Mouse (Mus musculus) heart, embryonic 14.5 days (tissue): ENCODE data around the gene Tesk1. TPM values are rescaled to one million over a fixed set of nuclear protein-coding genes. Genes with fewer than 3 reads are reported as not detected.

Experiments used
- ATAC-seq: fragments of 200-750 bp; cut with Nextera tagmentation; 2 replicates; pipeline ENCODE4 v1.8.0; 2017; ENCODE audit warnings: low read depth, moderate TSS enrichment; ENCODE audit not compliant: insufficient number of reproducible peaks, insufficient read depth, low FRiP score
- H3K27ac ChIP-seq, 2 experiments: fragments of 200-500 bp in 1 of 2; fragments of 300-500 bp in 1 of 2; sonication (generic) in 1 of 2; replicated peaks in 1 of 2; 2 replicates each; pipeline ENCODE4 v1.5.1; 2012 to 2014; ENCODE audit warnings: low read depth in 2 of 2, low read length in 2 of 2, control low read depth in 1 of 2, mild to moderate bottlenecking in 1 of 2, mixed read lengths in 1 of 2; ENCODE audit not compliant: control insufficient read depth in 1 of 2, insufficient read depth in 1 of 2
- H3K27me3 ChIP-seq: fragments of 300-500 bp; sonication (generic); 2 replicates; pipeline ENCODE4 v1.6.1; 2014; ENCODE audit warnings: mild to moderate bottlenecking, low read length, control low read depth; ENCODE audit not compliant: control insufficient read depth, insufficient read depth
- H3K36me3 ChIP-seq: fragments of 300-500 bp; sonication (generic); 2 replicates; pipeline ENCODE4 v1.6.1; 2014; ENCODE audit warnings: mild to moderate bottlenecking, control low read depth, low read length, mixed read lengths; ENCODE audit not compliant: control insufficient read depth, insufficient read depth
- H3K4me1 ChIP-seq, 2 experiments: fragments of 200-500 bp in 1 of 2; fragments of 300-500 bp in 1 of 2; sonication (generic) in 1 of 2; 2 replicates each; pipeline ENCODE4 v1.6.1; 2012 to 2014; ENCODE audit warnings: low read length in 2 of 2, control low read depth in 1 of 2, mixed read lengths in 1 of 2; ENCODE audit not compliant: control insufficient read depth in 2 of 2, insufficient read depth in 2 of 2
- H3K4me2 ChIP-seq: fragments of 300-500 bp; sonication (generic); 2 replicates; pipeline ENCODE4 v1.6.1; 2014; ENCODE audit warnings: mild to moderate bottlenecking, low read length
- H3K4me3 ChIP-seq, 2 experiments: fragments of 200-500 bp in 1 of 2; fragments of 300-500 bp in 1 of 2; sonication (generic) in 1 of 2; 2 replicates each; pipeline ENCODE4 v1.5.1; 2012 to 2014; ENCODE audit warnings: low read length in 2 of 2, mild to moderate bottlenecking in 2 of 2, control low read depth in 1 of 2, low read depth in 1 of 2, moderate library complexity in 1 of 2; ENCODE audit not compliant: control insufficient read depth in 1 of 2, insufficient read depth in 1 of 2
- H3K9ac ChIP-seq: fragments of 300-500 bp; sonication (generic); 2 replicates; pipeline ENCODE4 v1.6.1; 2014; ENCODE audit warnings: mild to moderate bottlenecking, low read length
- H3K9me3 ChIP-seq: fragments of 300-500 bp; sonication (generic); 2 replicates; pipeline ENCODE4 v1.6.1; 2016; ENCODE audit warnings: low read length, control low read depth; ENCODE audit not compliant: control insufficient read depth
- WGBS: fragments of 180-500 bp; shearing (Covaris S2); extraction: QIAGEN DNeasy Blood & Tissue Kit; methylation state at CpG from one replicate; pipeline ENCODE4 v1.1.7; 2014; 5-methylcytosine and 5-hydroxymethylcytosine counted together
- polyA plus RNA-seq: library from polyadenylated mRNA; unstranded; fragments of >200 nt; fragmentation: Nextera tagmentation; extraction: Ambion mirVana; gene quantifications from 2 replicates; pipeline ENCODE4 v1.2.1, GENCODE M21; 2014

The Tesk1 gene
- polyA plus RNA-seq, 1 experiment from 2014 or later = 9.4 TPM

DNA sequence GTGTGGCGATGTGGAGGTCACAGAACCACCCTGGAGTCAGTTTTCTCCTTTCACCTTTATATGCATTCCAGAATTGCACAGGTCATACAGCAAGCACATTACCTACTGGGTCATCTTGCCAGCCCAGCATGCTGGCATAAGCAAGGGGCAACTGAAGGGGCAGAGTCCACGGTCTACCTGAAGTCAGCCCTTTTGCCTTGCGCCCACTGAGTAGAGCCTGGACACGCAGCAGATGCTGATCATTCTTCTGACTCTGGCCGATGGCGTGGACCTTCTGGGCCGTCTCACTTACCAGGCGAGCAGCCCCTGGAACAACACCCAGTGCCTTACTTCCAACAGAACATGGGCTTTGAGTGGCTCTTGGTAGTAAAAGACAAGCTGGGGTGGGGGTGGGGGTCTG is 55.7 kb downstream of the Tesk1 start:
- no peaks in the 10 kb centered on the region for H3K9me3 ChIP-seq
- 81% methylated on average over 8 of the region's 8 CpGs for WGBS
- peak overlapping the region; percentile 82 for H3K9ac ChIP-seq
- H3K4me2 ChIP-seq = peak overlapping the region; percentile 84
- H3K27me3 ChIP-seq = no peaks in the 10 kb centered on the region
- H3K4me1 ChIP-seq = peaks cover 22 to 52% of the 10 kb centered on the region in 2 experiments
- H3K27ac ChIP-seq = no peak overlapping the region
- ATAC-seq = no peak
- no peak overlapping the region for H3K4me3 ChIP-seq
- H3K36me3 ChIP-seq = peaks cover 25% of the 10 kb centered on the region

Other genes starting within 250 kb of the Tesk1 start
- gene Atp8b5, start 174.8 kb upstream of the Tesk1 start, polyA plus RNA-seq = 0.20 and 0.43 TPM in 2 replicates
- gene Rusc2, start 60.0 kb upstream of the Tesk1 start, polyA plus RNA-seq = 6.4 and 10.9 TPM in 2 replicates
- 0.16 TPM in 1 of 2 replicates, not detected in the other for gene Fam166b, start 12.8 kb upstream of the Tesk1 start, polyA plus RNA-seq
- 3.1 and 3.9 TPM in 2 replicates for gene Cd72, start 12.7 kb downstream of the Tesk1 start, polyA plus RNA-seq
- not detected in 2 replicates for gene Sit1, start 41.8 kb downstream of the Tesk1 start, polyA plus RNA-seq
- gene Ccdc107, start 51.0 kb downstream of the Tesk1 start, polyA plus RNA-seq = 76.5 and 85.8 TPM in 2 replicates
- gene Arhgef39, start 57.8 kb downstream of the Tesk1 start, polyA plus RNA-seq = 28.7 and 31.0 TPM in 2 replicates
- gene Car9, start 65.0 kb downstream of the Tesk1 start, polyA plus RNA-seq = 2.1 and 2.4 TPM in 2 replicates
- 142 and 159 TPM in 2 replicates for gene Tpm2, start 81.8 kb downstream of the Tesk1 start, polyA plus RNA-seq
- 57.3 and 62.3 TPM in 2 replicates for gene Creb3, start 120.4 kb downstream of the Tesk1 start, polyA plus RNA-seq
- 77.5 and 90.9 TPM in 2 replicates for gene Tln1, start 120.8 kb downstream of the Tesk1 start, polyA plus RNA-seq
- 18.3 and 24.9 TPM in 2 replicates for gene Rgp1, start 136.8 kb downstream of the Tesk1 start, polyA plus RNA-seq
- 16.5 and 16.7 TPM in 2 replicates for gene Gba2, start 136.9 kb downstream of the Tesk1 start, polyA plus RNA-seq
- gene Msmp, start 142.6 kb downstream of the Tesk1 start, polyA plus RNA-seq = 0.36 TPM in 1 of 2 replicates, not detected in the other
- gene Npr2, start 190.0 kb downstream of the Tesk1 start, polyA plus RNA-seq = 10.6 and 13.2 TPM in 2 replicates
- 0.18 and 0.77 TPM in 2 replicates for gene Spag8, start 211.7 kb downstream of the Tesk1 start, polyA plus RNA-seq
- 194 and 213 TPM in 2 replicates for gene Hint2, start 214.5 kb downstream of the Tesk1 start, polyA plus RNA-seq
- gene Tmem8b, start 227.0 kb downstream of the Tesk1 start, polyA plus RNA-seq = 4.2 and 4.5 TPM in 2 replicates
- gene Fam221b, start 227.2 kb downstream of the Tesk1 start, polyA plus RNA-seq = 3.9 and 4.5 TPM in 2 replicates